Mouse (Mus musculus): ENCODE results near the gene Etnk1.

DNA sequence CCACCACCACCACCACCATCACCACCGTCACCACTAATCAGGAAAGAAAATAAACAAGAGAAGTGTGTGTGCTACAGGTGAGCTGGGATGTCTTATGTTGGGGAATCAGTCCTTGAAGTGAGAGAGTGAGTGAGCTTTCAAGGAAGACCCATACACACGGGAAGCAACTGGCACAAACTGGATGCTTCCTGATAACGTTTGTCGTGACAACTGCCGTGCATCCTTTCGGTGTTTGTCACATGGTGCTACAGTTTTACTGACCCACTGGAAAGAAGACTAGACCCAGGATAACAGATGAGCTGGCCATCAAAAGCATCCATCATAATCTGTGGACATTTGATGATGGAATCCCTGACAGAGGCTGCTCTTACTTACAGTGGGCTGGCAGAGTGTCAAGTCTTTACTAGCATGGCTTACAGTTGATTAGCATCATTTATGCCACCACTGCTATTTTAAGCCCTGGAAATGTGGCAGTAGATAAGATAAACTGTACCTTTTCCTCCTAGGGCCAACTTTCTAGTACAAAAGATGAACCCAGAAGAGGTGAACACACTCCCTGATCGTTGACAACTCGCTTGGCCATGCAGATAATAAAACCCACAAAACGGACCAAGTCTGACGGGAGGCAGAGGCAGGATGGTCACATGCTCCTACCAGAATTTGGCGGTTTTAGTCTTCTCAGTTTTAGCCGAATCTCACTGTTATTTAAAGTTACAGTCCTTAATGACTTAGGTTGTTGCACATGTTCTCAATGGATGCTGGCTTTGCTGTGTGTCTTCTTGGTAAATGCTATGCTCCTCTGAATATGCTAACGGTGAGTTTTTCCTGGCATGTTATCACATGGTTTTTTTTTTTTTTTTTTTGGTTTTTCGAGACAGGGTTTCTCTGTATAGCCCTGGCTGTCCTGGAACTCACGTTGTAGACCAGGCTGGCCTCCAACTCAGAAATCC, 2.8 kb upstream of the Etnk1 start:
- TF ChIP-seq HCFC1 (IDR thresholded peaks at IDR 0.05; ENCODE audit: low read depth, low read length): peak; percentile 37; the same call in 1 of the 2 replicates
- peak; percentile 95 for TF ChIP-seq GATA1 (IDR thresholded peaks at IDR 0.05; ENCODE audit: low read depth, low read length)
- 0 out of 4 replicates have a peak, but pooled peaks of 1 of the 2 experiments have one; percentile 37 for TF ChIP-seq POLR2A (IDR thresholded peaks at IDR 0.05; ENCODE audit: control insufficient read depth in 1 of 2, insufficient read depth in 1 of 2, low read depth in 1 of 2, low read length in 2 of 2, poor library complexity in 1 of 2)

All from MEL (cell line).